Mouse (Mus musculus) limb, embryonic 10.5 days (tissue): Measurements from ENCODE around the gene Atxn7l3. TPM values are rescaled to one million over a fixed set of nuclear protein-coding genes. Genes with fewer than 3 reads are reported as not detected.

Experiments used
- DNase-seq: peaks from one replicate; pipeline ENCODE4 v3.0.0-alpha.2; 2017; ENCODE audit warnings: low spot score
- H3K27ac ChIP-seq: fragments of 300-500 bp; sonication (generic); 2 replicates; pipeline ENCODE4 v1.5.1; 2016; ENCODE audit warnings: mild to moderate bottlenecking
- H3K27me3 ChIP-seq: fragments of 300-500 bp; sonication (generic); 2 replicates; pipeline ENCODE4 v1.6.1; 2016; ENCODE audit warnings: low read depth, mild to moderate bottlenecking; ENCODE audit not compliant: poor library complexity, severe bottlenecking
- H3K36me3 ChIP-seq: fragments of 300-500 bp; sonication (generic); 2 replicates; pipeline ENCODE4 v1.6.1; 2016; ENCODE audit warnings: mild to moderate bottlenecking, moderate library complexity
- H3K4me1 ChIP-seq: fragments of 300-500 bp; sonication (generic); 2 replicates; pipeline ENCODE4 v1.6.1; 2016
- H3K4me3 ChIP-seq: fragments of 300-500 bp; sonication (generic); 2 replicates; pipeline ENCODE4 v1.5.1; 2016; ENCODE audit warnings: mild to moderate bottlenecking, moderate library complexity
- H3K9me3 ChIP-seq: fragments of 300-500 bp; sonication (generic); replicated peaks from 2 replicates; pipeline ENCODE4 v1.6.1; 2016; ENCODE audit warnings: mild to moderate bottlenecking
- WGBS: fragments of 180-500 bp; shearing (Covaris S2); methylation state at CpG from one replicate; pipeline ENCODE4 v1.1.7; 2016; 5-methylcytosine and 5-hydroxymethylcytosine counted together
- polyA plus RNA-seq: library from polyadenylated mRNA; unstranded; fragments of >200 nt; fragmentation: Nextera tagmentation; extraction: Ambion mirVana; gene quantifications from 2 replicates; pipeline ENCODE4 v1.2.1, GENCODE M21; 2016

Atxn7l3 gene
- polyA plus RNA-seq, 1 experiment from 2014 or later, result 20.1 TPM

DNA sequence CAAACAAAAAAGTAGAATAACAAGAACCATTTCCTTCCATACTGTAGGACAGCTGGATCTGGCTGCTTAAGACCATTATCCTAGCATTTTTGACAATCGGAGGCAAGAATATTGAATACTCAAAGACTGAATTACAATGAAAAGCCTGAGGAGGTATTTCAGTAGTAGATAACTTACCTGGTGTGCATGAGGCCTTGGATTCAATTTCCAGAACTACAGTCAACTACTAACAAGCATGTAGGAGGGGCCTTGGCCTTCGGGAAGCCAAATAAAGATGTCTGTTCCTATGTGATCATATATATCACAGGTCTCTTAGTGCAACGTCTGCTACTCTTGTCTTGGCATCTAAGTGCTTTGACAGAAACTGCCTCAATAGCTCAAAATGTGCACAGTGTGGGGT lies 33.6 kb upstream of the Atxn7l3 start:
- WGBS, result 88% methylated on average over 3 of the region's 3 CpGs
- H3K4me3 ChIP-seq, result no peak overlapping the region
- no peak overlapping the region for H3K27ac ChIP-seq
- H3K36me3 ChIP-seq, result no peaks in the 10 kb centered on the region
- no peaks in the 10 kb centered on the region for H3K27me3 ChIP-seq
- H3K9me3 ChIP-seq, result no peaks in the 10 kb centered on the region
- DNase-seq, result no peak
- H3K4me1 ChIP-seq, result peaks cover 1% of the 10 kb centered on the region; the same call in 1 of the 2 replicates

DNA sequence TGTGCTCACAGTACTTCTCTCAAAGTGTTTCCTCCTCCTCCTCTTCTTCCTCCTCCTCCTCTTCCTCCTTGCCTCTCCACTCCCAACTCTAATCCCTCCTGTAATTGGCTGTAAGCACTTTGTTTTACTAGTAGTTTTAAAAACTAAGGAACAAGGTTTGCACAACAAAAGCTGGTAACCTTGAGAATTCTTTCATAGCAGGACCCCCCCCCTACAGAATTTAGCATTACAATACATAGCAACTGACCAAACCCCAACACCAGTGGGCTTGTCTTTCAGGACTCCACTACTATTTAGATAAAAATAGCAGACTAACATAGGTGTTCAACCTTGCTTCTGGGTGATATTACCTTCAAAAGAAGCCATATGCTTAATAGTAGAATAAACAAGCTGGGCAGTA lies 33.1 kb upstream of the Atxn7l3 start:
- no peak for DNase-seq
- no peaks in the 10 kb centered on the region for H3K27me3 ChIP-seq
- H3K27ac ChIP-seq, result no peak overlapping the region
- no peaks in the 10 kb centered on the region for H3K36me3 ChIP-seq
- H3K9me3 ChIP-seq, result no peaks in the 10 kb centered on the region
- H3K4me1 ChIP-seq, result no peaks in the 10 kb centered on the region
- no peak overlapping the region for H3K4me3 ChIP-seq

DNA sequence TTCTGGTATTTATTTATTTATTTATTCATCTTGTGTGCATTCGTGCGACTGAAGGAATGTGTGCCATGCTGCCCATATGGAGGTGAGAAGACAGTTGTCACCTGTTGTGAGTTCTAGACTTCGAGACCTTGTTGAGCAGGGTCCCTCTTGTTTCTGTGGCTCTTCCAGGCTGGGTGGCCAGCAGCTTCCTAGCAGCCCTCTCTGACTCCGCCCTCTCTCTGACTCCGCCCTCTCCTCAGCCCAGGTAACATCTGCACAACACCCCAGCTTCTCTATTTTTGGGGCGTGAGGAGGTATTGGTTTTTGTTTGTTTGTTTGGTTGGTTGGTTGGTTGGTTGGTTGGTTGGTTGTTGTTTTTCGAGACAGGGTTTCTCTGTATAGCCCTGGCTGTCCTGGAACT lies 31.4 kb upstream of the Atxn7l3 start:
- 82% methylated on average over 7 of the region's 7 CpGs for WGBS
- no peak for DNase-seq
- Histone ChIP-seq H3K4me3 (no peak overlapping the region), H3K9me3 (no peaks in the 10 kb centered on the region), H3K27me3 (no peaks in the 10 kb centered on the region), H3K36me3 (no peaks in the 10 kb centered on the region), H3K27ac (no peak overlapping the region), H3K4me1 (no peaks in the 10 kb centered on the region)

DNA sequence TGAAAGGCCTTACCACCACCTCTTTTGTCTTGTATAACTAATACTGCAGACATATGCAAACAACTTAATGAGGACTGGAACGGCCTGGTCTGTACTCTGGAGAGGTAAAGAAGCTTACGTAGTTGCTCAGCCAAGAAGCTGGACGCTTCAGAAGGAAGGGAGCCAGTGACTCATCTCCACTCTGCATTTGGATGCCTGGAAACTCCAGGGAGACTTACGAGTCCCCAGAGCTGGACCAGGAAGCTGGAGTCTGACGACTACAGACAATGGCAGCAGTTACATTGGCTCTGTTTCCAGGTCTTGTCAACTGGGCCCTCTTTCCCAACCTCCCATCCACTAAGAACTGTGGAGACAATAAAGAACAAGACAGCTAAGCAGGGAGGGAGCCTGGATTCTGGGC lies 30.8 kb upstream of the Atxn7l3 start:
- H3K27me3 ChIP-seq, result no peaks in the 10 kb centered on the region
- no peaks in the 10 kb centered on the region for H3K4me1 ChIP-seq
- no peaks in the 10 kb centered on the region for H3K36me3 ChIP-seq
- no peak overlapping the region for H3K4me3 ChIP-seq
- no peaks in the 10 kb centered on the region for H3K9me3 ChIP-seq
- no peak for DNase-seq
- H3K27ac ChIP-seq, result no peak overlapping the region
- WGBS, result 71% methylated on average over 5 of the region's 5 CpGs

DNA sequence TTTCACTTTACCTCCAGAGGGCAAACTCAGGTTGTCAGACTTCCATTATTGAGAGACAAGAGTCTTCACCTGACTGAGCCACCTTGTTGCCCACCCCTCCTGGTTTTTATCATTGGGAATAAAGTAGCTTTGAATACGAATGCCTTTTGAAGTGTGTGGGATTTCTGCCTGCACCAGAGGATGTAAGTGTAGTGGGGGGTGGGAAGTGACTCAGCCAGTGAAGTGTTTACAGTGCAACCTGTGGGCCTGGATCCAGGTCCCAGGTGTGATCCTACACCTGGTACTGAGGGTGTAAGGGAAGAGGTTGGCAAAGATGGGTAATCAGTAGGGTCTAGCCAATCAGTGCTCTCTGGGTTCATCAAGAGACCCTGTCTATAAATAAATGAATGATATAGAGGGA lies 27.1 kb upstream of the Atxn7l3 start:
- H3K27ac ChIP-seq, result no peak overlapping the region
- 87% methylated on average over 1 of the region's 1 CpGs for WGBS
- no peaks in the 10 kb centered on the region for H3K27me3 ChIP-seq
- no peak for DNase-seq
- no peaks in the 10 kb centered on the region for H3K9me3 ChIP-seq
- peaks cover 10% of the 10 kb centered on the region for H3K4me1 ChIP-seq
- H3K4me3 ChIP-seq, result no peak overlapping the region
- H3K36me3 ChIP-seq, result no peaks in the 10 kb centered on the region

DNA sequence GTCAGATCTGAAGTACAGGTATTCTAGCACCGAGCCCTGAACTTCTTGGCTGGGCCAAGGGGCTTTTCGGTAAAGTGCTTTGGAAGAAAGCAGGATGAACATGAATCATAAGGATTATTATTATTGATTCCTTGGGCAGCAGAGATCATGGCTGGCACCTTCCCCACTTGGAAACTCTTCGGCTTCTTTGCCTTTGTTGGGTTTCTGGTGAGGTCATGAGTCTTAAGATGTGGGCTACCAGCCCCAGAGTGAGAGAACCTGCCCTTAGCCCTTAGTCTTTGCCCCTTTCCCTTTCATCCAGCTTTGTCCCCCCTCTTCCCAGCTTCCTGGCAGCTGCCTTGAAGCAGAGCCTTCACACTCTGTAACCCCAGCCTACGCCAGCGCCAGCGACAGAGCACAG lies 25.5 kb upstream of the Atxn7l3 start:
- Histone ChIP-seq H3K4me3 (no peak overlapping the region), H3K27me3 (no peaks in the 10 kb centered on the region), H3K9me3 (no peaks in the 10 kb centered on the region), H3K27ac (no peak overlapping the region), H3K4me1 (peaks cover 17% of the 10 kb centered on the region), H3K36me3 (no peaks in the 10 kb centered on the region)
- 83% methylated on average over 6 of the region's 6 CpGs for WGBS
- DNase-seq, result no peak

DNA sequence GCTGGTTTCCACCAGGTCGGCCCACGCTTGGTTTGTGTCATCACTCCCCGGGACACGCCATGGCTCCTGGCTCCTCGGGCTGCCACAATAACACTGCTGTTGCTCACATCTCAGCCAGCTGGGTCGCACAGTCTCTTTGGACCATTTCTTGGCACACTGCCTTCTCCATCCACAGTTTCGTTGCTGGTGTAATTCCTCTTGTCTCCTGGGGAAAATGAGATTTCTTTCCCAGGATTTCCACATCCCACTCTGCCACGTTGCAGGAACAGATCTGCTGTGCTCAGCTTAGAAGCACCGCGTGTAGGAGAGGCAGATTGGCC lies 24.2 kb upstream of the Atxn7l3 start:
- Histone ChIP-seq H3K27ac (peak overlapping the region; percentile 100), H3K4me1 (peaks cover 29% of the 10 kb centered on the region), H3K27me3 (no peaks in the 10 kb centered on the region), H3K36me3 (0 out of 2 replicates have a peak, but pooled peaks cover 2% of the 10 kb centered on the region), H3K4me3 (peak overlapping the region; percentile 100), H3K9me3 (no peaks in the 10 kb centered on the region)
- DNase-seq, result no peak
- WGBS, result 33% methylated on average over 10 of the region's 10 CpGs

DNA sequence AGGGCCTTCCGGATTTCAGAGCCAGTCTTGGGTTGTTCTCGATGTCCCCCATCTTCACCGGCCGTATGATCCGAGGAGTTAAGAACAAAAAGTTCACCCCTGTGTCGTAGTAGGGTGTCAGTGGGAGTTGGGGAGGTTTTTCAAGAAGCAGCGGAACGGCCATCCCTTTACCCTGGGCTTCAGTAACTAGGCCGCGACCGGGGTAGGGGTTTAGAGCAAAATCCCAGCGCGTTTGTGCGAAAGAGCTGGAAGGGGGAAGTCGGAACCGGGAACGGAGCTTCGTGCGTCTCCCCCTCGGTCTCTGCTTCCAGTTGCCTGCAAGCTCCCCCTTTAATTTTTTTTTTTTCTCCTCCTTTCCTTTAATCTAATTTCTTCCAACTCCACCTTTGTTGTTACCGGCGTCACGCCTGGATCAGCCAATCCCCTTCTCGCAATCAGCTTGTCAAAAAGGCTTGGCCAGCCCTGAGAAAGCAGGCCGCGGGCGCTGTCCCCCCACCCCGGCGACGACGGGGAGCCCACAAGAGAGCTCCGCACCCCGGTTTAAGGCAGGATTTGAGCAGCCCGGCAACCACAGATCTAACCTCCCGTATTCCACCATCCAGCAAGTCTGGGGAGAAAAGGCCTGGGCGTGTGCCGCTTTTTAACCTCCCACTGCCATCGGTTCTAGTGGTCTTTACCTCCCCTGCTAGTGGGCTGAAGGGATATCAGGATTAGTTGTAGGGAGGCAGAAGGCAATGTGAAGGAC lies 23.7 kb upstream of the Atxn7l3 start:
- Histone ChIP-seq H3K27me3 (no peaks in the 10 kb centered on the region), H3K27ac (peak overlapping the region; percentile 100), H3K36me3 (peaks cover 8% of the 10 kb centered on the region), H3K4me3 (peak overlapping the region; percentile 100), H3K4me1 (peaks cover 35% of the 10 kb centered on the region), H3K9me3 (no peaks in the 10 kb centered on the region)
- WGBS, result under 1% methylated on average over 38 of the region's 38 CpGs
- peak; percentile 83 for DNase-seq

DNA sequence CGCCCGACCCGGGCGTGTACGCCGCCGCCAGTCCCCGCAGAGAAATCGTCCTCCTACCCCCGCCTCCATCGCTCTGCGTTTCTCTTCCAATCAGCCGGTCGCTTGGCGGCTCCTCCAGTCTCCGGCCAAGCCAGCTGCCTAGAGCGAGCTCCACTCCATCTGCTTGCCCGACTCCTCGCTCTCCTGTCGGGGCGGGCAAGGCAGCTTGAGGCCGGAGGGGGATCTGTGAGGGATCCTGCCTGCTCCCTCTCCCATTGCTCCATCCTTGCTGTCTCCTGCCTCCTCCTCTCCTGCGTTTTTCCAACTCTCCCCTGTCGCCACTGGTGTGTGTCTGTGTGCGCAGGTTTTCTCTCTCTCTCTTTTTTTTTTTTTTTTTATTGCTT lies 23.0 kb upstream of the Atxn7l3 start, which contains the start of gene Ubtf:
Gene Ubtf, minus strand, starts transcription at position 333 of the 383 bp plus-strand sequence.
- under 1% methylated on average over 25 of the region's 25 CpGs for WGBS
- peak; percentile 83 for DNase-seq
- H3K4me3 ChIP-seq, result peak within 1 kb of the TSS; percentile 100
- peaks cover 35% of the 10 kb centered on the region for H3K4me1 ChIP-seq
- H3K27ac ChIP-seq, result peak within 1 kb of the TSS; percentile 100
- H3K27me3 ChIP-seq, result no peaks in the 10 kb centered on the region
- H3K36me3 ChIP-seq, result peaks cover 15% of the 10 kb centered on the region
- H3K9me3 ChIP-seq, result no peaks in the 10 kb centered on the region

DNA sequence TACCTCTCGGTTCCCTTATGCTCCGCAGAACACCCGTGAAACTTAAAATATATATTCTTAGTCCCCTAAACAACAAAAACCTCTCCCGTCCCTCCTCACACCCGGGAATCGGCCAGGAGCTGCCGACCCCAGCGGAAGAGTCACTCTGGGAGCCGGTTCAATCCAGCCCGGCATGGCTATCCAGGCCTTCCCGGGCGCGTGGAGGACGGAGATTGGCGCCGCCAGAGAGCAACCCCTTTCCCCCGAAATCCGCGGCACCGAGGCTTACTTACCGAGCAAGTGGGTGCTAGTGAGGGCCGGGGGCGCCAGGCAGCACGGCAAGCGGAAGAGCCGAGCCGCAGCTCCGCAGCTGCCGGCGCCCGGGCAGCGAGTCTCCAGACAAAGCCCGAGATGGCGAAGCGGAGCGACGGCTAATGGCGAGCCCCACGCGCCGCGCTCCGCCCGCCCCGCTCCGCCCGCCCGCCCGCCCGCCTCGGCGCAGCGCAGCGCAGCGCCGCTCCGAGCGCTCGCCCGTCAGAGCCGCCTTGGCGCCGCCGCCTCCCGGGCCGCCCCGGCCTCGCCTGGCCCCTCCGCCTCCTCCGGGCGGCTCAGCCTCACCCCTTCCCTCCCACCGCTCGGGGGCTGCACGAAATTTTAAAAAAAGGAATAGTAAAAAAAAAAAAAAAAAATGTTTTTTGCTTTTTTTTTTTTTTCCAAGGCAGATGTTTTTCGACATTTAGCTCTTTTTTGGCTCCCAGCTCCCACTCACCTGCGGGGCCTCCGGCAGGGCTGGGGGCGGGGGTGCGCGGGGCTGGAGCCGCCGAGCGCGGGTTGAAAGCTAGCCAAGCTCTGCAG lies 22.4 kb upstream of the Atxn7l3 start:
- Histone ChIP-seq H3K27me3 (no peaks in the 10 kb centered on the region), H3K4me1 (peaks cover 35% of the 10 kb centered on the region), H3K4me3 (peak overlapping the region; percentile 100), H3K36me3 (peaks cover 21% of the 10 kb centered on the region), H3K9me3 (no peaks in the 10 kb centered on the region), H3K27ac (peak overlapping the region; percentile 100)
- under 1% methylated on average over 84 of the region's 84 CpGs for WGBS
- peak; percentile 84 for DNase-seq

DNA sequence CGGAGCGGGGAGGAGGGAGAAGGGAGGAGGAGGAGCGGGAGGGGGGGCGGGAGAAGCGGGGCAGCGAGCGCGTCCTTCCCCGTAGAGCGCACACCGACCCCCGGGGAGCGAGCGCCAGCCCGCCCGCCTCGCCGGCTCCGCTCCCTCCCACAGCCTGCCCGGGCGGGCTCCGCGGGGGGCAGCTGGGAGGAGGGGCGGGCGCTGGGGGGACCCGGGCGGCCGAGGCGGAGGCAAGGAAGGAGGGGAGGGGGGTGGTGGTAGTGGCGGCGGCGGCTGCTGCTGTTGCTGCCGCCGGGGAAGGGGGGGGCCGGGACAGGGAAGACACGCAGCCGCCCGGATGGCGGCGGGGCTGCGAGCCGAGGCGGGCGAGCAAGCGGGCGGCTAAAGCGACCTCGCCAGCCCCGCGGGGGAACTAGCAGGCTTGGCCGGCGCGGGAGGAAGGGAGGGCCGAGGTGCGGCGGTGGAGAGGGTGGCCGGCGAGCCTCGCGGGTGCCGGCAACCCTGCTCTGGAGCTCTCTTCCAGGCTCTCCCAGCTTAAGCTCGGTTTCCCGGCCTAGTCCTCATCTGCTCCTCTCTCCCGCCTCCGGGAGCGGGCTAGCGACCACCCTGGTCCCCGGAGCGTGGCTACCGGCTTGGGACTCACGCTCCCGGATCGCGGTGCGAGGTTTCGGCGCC lies 21.6 kb upstream of the Atxn7l3 start:
- H3K4me3 ChIP-seq, result peak overlapping the region; percentile 100
- peak overlapping the region; percentile 100 for H3K27ac ChIP-seq
- H3K36me3 ChIP-seq, result peaks cover 28% of the 10 kb centered on the region
- H3K9me3 ChIP-seq, result no peaks in the 10 kb centered on the region
- WGBS, result under 1% methylated on average over 50 of the region's 77 CpGs
- DNase-seq, result peak; percentile 87
- peaks cover 35% of the 10 kb centered on the region for H3K4me1 ChIP-seq
- no peaks in the 10 kb centered on the region for H3K27me3 ChIP-seq

DNA sequence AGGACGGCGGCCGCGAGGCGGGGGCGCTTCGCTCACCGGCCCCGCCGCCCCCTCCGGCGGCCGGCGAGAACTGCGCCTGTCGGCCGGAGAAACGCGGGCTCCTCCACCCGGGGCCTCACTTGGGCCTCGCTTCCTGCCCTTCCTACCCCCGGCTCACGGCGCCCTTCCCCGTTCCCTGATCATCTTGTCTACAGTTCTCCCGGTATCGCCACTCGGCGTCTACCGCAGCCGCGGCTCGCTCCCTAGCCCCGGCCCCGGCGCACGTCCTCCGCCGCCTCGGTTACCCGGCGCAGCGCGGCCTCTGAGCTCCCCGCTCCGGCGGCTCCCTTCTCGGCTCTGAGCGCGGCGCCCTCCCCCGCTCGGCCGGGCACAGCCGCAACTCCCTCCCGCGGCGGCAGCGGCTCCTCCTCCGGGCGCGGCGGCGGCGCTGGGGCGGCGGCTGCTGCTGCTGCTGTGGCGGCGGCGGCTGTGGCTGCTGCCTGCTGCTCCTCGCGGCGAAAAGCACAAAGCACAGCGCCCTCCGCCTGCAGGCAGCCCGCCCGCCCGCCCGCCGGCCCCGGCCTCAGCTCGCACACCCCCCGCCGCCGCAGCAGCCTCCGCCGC lies 21.0 kb upstream of the Atxn7l3 start:
- H3K27ac ChIP-seq, result peak overlapping the region; percentile 100
- peak; percentile 80 for DNase-seq
- H3K27me3 ChIP-seq, result no peaks in the 10 kb centered on the region
- H3K4me3 ChIP-seq, result peak overlapping the region; percentile 100
- H3K9me3 ChIP-seq, result no peaks in the 10 kb centered on the region
- peaks cover 35% of the 10 kb centered on the region for H3K36me3 ChIP-seq
- under 1% methylated on average over 77 of the region's 87 CpGs for WGBS
- H3K4me1 ChIP-seq, result peaks cover 35% of the 10 kb centered on the region
